Mouse (Mus musculus): ENCODE results near the gene Relb. TPM values are rescaled to one million over a fixed set of nuclear protein-coding genes. Genes with fewer than 3 reads are reported as not detected.

Relb gene
- 3.3 and 3.6 TPM in 2 replicates for polyA plus RNA-seq (2016; fragmentation: Nextera tagmentation; extraction: Ambion mirVana)

DNA sequence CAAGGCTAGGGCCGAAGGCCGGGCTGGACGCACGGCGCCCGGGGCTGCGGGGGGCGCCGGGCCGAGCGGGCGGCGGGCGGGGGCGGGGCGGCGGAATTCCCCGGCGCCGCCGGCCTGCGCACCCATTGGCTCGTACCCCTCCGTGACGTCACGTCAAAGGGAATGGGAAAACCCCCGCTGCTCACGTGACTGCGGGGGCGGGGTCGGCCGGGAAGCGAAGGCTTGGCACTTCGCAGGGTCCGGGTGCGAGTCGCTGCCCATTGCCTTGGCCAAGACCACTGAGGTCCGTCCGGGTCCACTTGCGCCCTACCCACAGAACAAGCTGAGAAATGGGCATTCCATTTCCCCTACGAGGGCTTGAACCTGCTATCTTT lies at the start of gene Relb:
Gene Relb (minus strand): TSS at position 78 of the 374 bp plus-strand sequence.
- Histone ChIP-seq H3K9me3 (no peaks in the 10 kb centered on the region), H3K4me2 (peak within 1 kb of the TSS; percentile 95), H3K9ac (peak within 1 kb of the TSS; percentile 58; the same call in 1 of the 2 replicates), H3K4me3 (replicated peaks) (peak within 1 kb of the TSS; percentile 72), H3K4me1 (peaks cover 11% of the 10 kb centered on the region; the same call in 1 of the 2 replicates), H3K27me3 (no peaks in the 10 kb centered on the region), H3K27ac (peak within 1 kb of the TSS; percentile 78), H3K36me3 (replicated peaks) (peaks cover 26% of the 10 kb centered on the region)
- peak; percentile 78 for ATAC-seq (ENCODE audit: low FRiP score)
- 1% methylated on average over 26 of the region's 41 CpGs for WGBS

DNA sequence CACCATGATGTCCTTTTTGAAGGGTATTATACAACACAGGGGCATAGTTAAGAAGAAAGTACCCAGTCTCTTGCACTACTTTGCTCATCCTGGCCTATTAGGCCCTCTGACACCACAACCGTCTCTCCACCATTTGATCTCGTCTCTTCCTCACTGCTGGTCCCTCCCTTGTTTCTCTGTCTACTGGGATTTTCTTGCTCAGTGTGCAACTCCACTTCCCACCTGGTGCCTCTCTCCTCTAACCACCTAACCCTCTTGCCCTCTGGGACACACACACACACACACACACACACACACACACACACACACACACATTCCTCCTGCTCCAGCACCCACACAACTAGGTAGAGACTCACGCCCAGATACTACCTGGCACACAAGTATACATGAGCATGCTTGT lies 49.7 kb upstream of the Relb start:
- no peak overlapping the region for H3K4me2 ChIP-seq
- WGBS = 89% methylated on average over 3 of the region's 3 CpGs
- H3K9ac ChIP-seq = no peak overlapping the region
- H3K27me3 ChIP-seq = no peaks in the 10 kb centered on the region
- H3K36me3 ChIP-seq (replicated peaks) = no peaks in the 10 kb centered on the region
- H3K9me3 ChIP-seq = no peaks in the 10 kb centered on the region
- no peak overlapping the region for H3K4me3 ChIP-seq (replicated peaks)
- no peak for ATAC-seq (ENCODE audit: low FRiP score)
- no peak overlapping the region for H3K27ac ChIP-seq
- H3K4me1 ChIP-seq = no peaks in the 10 kb centered on the region

DNA sequence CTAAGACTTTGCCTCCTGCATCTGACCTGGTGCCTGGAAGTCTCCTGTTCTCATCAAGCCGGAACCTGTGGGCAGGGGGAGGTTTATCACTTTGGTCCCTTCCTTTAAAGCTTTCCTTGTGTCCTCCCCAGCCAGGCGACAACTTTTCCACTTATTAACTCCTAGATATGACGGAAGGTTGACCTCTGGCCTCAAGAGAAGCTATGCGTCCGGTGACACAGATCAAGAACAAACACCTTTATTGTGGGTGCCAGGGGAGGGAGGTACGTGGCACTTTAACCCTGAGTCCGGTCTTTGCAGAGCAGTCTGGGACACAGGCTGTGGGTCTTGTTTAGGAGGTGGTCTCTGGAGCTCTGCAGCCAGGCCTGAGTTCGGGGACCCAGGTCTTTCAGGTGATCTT lies 48.6 kb upstream of the Relb start, which contains the start of gene Apoc2:
Gene Apoc2 (minus strand): TSS at position 70 of the 400 bp plus-strand sequence.
- Histone ChIP-seq H3K27me3 (no peaks in the 10 kb centered on the region), H3K9ac (no peak within 1 kb of the TSS; the same call in 1 of the 2 replicates), H3K4me1 (no peaks in the 10 kb centered on the region), H3K27ac (no peak within 1 kb of the TSS), H3K4me2 (no peak within 1 kb of the TSS), H3K36me3 (replicated peaks) (no peaks in the 10 kb centered on the region), H3K4me3 (replicated peaks) (no peak within 1 kb of the TSS), H3K9me3 (no peaks in the 10 kb centered on the region)
- 82% methylated on average over 8 of the region's 8 CpGs for WGBS
- no peak for ATAC-seq (ENCODE audit: low FRiP score)

DNA sequence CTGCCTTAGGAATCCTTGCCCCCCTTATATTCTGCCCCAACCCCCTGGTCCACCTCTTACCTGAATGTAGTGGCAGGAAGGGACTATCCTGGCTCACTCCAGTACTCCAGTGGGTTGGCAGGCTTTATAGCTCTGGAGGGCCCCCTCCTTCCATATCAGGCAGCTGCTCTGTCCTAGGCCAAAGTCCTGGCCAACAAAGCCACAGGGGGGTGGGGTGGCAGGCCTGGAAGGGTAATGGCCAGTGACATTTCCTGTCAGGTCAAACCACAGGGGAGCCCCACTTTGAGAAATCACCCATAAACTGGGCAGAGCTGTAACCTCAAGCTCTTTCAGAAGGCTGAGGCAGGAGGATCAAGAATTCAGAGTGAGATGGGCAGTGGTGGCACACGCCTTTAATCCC lies 47.4 kb upstream of the Relb start:
- ATAC-seq (ENCODE audit: low FRiP score) = no peak
- Histone ChIP-seq H3K9ac (no peak overlapping the region), H3K4me1 (no peaks in the 10 kb centered on the region), H3K27me3 (no peaks in the 10 kb centered on the region), H3K9me3 (no peaks in the 10 kb centered on the region), H3K4me2 (no peak overlapping the region), H3K36me3 (replicated peaks) (no peaks in the 10 kb centered on the region), H3K27ac (no peak overlapping the region), H3K4me3 (replicated peaks) (no peak overlapping the region)
- 69% methylated on average over 1 of the region's 1 CpGs for WGBS

DNA sequence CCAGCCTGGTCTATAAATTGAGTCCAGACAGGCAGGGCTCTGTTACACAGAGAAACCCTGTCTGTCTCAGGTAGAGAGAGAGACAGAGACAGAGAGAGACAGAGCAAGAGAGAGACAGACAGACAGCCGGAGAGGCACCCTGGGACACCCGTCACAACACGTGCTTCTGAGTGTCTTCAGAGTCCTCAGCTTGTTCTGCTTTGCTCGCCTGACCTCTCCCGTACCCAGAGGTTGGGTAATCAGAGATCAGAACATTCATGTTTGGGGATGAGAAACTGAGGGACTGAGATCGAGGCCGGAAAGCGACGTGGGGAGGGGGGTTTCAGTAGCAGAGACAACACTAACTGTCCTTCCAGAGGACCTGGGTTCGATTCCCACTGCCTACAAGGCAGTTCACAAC lies 46.6 kb upstream of the Relb start:
- Histone ChIP-seq H3K27me3 (no peaks in the 10 kb centered on the region), H3K4me2 (no peak overlapping the region), H3K36me3 (replicated peaks) (no peaks in the 10 kb centered on the region), H3K9ac (no peak overlapping the region), H3K4me3 (replicated peaks) (no peak overlapping the region), H3K9me3 (no peaks in the 10 kb centered on the region), H3K27ac (no peak overlapping the region), H3K4me1 (no peaks in the 10 kb centered on the region)
- no peak for ATAC-seq (ENCODE audit: low FRiP score)
- WGBS = 80% methylated on average over 10 of the region's 10 CpGs

DNA sequence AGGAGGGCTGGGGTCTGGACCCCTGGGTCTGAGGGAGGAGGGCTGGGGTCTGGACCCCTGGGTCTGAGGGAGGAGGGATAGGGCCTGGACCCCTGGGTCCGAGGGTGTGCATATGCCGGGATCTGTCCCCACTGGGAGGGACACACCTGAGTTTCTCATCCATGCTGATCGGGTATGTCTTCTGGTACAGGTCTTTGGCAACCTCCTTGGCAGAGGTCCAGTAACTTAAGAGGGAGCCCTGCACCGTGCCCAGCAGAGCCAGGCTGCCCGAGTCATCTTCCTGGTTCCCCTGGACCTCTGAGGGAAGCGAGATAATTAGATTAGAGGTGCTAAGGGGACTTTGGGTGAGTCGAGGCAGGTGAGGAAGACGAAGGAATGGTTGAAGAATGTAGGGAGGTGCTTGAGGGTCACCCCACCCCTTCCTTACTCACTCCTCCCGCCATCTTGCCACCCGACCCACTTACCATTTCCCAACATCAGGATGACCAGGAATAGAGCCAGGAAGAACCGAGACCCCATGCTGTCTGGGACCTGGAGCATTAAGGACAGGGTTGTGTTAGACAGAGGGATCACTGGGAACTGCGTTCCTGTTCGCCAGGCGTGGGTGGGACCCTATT lies 44.0 kb upstream of the Relb start:
- Histone ChIP-seq H3K9ac (no peak overlapping the region), H3K4me3 (replicated peaks) (no peak overlapping the region), H3K4me2 (no peak overlapping the region), H3K9me3 (no peaks in the 10 kb centered on the region), H3K4me1 (0 out of 2 replicates have a peak, but pooled peaks cover 4% of the 10 kb centered on the region), H3K27ac (no peak overlapping the region), H3K27me3 (no peaks in the 10 kb centered on the region), H3K36me3 (replicated peaks) (no peaks in the 10 kb centered on the region)
- WGBS = 75% methylated on average over 14 of the region's 14 CpGs
- no peak for ATAC-seq (ENCODE audit: low FRiP score)

DNA sequence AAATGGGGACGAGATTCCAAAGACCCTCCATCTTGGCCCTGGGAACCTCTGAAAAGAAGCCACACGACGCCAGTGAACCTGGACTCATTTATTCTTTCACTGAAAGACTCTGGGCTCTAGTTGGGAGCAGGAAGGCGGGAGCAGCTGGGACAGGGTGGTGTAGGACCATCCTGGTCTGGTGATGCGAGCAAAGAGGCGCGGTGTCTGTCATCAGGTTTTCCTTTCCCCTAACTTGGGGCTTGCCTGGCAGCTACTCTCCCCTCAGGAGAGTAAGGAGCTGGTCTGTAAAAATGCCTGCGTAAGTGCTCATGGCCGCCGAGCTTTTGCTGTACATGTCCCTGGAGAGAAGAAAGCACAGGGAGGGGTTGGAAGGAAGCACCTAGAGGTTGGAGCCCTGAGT lies 42.3 kb upstream of the Relb start:
- H3K27me3 ChIP-seq = 0 out of 2 replicates have a peak, but pooled peaks cover 5% of the 10 kb centered on the region
- H3K4me3 ChIP-seq (replicated peaks) = no peak overlapping the region
- no peaks in the 10 kb centered on the region for H3K9me3 ChIP-seq
- 0 out of 2 replicates have a peak, but pooled peaks cover 4% of the 10 kb centered on the region for H3K4me1 ChIP-seq
- H3K9ac ChIP-seq = no peak overlapping the region
- no peak overlapping the region for H3K27ac ChIP-seq
- 72% methylated on average over 10 of the region's 10 CpGs for WGBS
- H3K36me3 ChIP-seq (replicated peaks) = no peaks in the 10 kb centered on the region
- no peak for ATAC-seq (ENCODE audit: low FRiP score)
- no peak overlapping the region for H3K4me2 ChIP-seq

DNA sequence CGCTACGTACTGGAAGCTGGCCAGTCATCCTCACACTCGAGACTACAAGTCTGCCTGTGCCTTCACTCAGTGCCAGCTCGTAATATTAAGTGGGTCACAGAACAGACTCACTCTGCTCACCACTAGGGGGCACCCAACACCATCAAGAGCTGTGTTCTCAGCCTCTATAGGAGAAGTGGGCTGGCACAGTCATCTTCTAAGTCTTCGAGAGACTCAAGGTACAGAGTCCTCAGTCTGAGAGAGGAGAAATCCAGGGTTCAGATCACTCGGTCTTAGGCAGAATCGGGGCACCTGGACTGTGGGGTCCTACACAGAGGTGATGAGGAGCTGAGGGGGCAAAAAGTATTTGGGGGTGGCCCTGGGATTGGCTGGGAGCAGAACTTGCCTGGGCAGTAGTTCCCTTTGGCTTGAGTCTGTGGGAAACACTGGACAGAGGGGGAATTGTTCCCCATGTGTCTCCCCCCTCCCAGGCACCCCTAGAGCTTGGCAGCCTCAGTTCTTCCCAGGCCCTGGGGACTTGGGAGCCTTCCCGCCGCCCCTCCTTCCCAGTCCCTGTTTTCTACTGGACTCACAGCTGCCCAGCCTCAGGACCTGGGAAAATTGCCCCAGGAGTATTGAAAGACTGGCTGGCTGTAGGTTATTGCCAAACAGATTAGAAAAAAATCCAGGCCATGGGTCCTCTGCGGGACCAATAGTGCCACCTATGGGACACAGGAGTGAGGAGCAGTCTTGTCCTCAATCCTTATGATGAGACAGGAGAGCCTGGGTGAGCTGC lies 39.9 kb upstream of the Relb start:
- ATAC-seq (ENCODE audit: low FRiP score) = peak; percentile 65; the same call in 1 of the 2 replicates
- WGBS = 11% methylated on average over 10 of the region's 10 CpGs

DNA sequence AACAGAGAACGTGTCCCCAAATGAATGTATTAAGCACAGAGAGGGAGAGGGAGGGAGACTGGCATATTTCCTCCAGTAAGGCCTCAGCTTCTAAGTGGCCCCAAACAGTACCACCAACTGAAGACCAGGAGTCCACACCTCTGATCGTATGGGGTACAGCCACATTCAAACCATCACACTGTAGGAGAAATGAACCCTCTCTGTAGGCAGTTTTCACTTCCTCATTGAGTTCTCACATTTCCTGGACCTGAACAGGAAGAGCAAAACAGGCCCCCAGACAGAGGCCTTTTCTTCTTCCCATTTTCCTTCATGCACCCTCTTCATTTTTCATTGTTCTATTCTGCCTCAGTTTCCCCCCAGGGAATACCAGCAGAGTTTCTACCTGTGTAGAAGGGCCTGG lies 38.2 kb upstream of the Relb start:
- Histone ChIP-seq H3K4me3 (replicated peaks) (no peak overlapping the region), H3K9me3 (no peaks in the 10 kb centered on the region), H3K27me3 (0 out of 2 replicates have a peak, but pooled peaks cover 5% of the 10 kb centered on the region), H3K9ac (no peak overlapping the region), H3K4me2 (no peak overlapping the region), H3K4me1 (peaks cover 27% of the 10 kb centered on the region), H3K27ac (no peak overlapping the region), H3K36me3 (replicated peaks) (peaks cover 4% of the 10 kb centered on the region; the same call in 1 of the 2 replicates)
- WGBS = 86% methylated on average over 2 of the region's 2 CpGs
- no peak for ATAC-seq (ENCODE audit: low FRiP score)

More for the DNA sequence above, 39.9 kb upstream of the Relb start:
- Histone ChIP-seq H3K4me1 (peaks cover 11% of the 10 kb centered on the region), H3K9ac (no peak overlapping the region), H3K4me2 (0 out of 2 replicates have a peak overlapping the region, but pooled peaks have one; percentile 6), H3K27ac (no peak overlapping the region), H3K4me3 (replicated peaks) (no peak overlapping the region), H3K27me3 (0 out of 2 replicates have a peak, but pooled peaks cover 5% of the 10 kb centered on the region), H3K36me3 (replicated peaks) (no peaks in the 10 kb centered on the region), H3K9me3 (no peaks in the 10 kb centered on the region)

DNA sequence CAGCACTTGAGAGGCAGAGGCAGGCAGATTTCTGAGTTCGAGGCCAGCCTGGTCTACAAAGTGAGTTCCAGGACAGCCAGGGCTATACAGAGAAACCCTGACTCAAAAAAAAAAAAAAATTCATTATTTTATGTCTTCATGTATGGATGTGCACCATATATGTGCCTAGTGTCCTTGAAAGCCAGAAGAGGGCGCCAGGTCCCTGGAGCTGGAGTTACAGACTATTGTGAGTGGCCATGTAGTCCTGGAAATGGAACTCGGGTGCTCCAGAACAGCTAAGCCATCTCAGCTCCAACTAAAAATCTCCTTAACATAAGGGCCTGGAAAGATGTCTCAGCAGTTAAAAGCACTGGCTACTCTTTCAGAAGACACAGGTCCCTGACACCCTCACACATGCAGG lies 37.5 kb upstream of the Relb start:
- 66% methylated on average over 3 of the region's 3 CpGs for WGBS
- Histone ChIP-seq H3K4me1 (peaks cover 29% of the 10 kb centered on the region), H3K27ac (no peak overlapping the region), H3K27me3 (0 out of 2 replicates have a peak, but pooled peaks cover 5% of the 10 kb centered on the region), H3K36me3 (replicated peaks) (peaks cover 11% of the 10 kb centered on the region), H3K9ac (no peak overlapping the region), H3K4me2 (no peak overlapping the region), H3K9me3 (no peaks in the 10 kb centered on the region), H3K4me3 (replicated peaks) (no peak overlapping the region)
- no peak for ATAC-seq (ENCODE audit: low FRiP score)

DNA sequence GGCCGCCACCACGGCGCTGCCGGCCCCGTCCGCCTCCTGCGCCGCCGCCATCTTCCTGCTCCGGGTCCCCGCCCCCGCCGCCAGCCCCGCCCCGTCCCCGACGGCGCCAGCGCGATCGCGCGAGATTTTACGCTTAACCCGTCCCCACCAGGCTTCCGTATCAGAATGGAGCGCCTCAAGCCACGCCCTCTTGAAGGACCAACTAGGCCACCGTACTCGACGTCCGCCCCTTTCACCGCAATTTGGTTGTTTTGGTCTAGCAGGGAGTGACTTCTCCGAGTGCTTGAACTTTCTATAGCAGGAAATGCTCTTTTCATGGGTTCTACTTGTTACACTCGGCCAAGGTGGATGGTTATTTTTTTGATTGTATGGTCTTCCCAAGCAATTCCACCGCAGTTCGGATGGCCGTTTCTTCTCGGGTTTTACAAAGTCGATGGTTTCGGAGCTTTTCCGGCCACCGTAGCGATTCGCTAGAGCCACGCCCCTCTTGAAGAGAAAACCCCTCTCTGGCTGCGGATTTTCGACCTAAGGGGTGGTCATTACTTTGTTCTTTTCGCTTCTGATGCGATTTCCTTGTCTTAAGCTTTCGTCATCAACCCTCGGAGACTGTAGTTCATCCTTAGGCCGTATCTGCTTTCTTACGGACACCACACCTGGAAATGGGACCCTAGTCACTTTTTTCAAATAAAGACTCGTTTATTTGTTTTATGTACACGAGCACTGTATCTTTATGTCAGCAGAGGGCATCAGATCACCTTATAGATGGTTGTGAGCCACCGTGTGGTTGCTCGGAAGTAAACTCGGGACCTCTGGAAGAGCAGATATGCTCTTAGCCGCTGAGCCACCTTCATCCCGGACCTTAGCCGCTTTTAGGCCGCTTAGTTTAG lies 36.0 kb upstream of the Relb start, which contains the start of gene Clptm1:
Gene Clptm1 (minus strand): TSS at position 79 of the 887 bp plus-strand sequence.
- Histone ChIP-seq H3K27me3 (0 out of 2 replicates have a peak, but pooled peaks cover 5% of the 10 kb centered on the region), H3K4me2 (peak within 1 kb of the TSS; percentile 86), H3K9ac (peak within 1 kb of the TSS; percentile 99), H3K4me1 (peaks cover 29% of the 10 kb centered on the region), H3K36me3 (replicated peaks) (peaks cover 20% of the 10 kb centered on the region), H3K27ac (peak within 1 kb of the TSS; percentile 93), H3K4me3 (replicated peaks) (peak within 1 kb of the TSS; percentile 100), H3K9me3 (no peaks in the 10 kb centered on the region)
- ATAC-seq (ENCODE audit: low FRiP score) = peak; percentile 91
- WGBS = under 1% methylated on average over 62 of the region's 63 CpGs

Data from forebrain, embryonic 12.5 days (tissue).